ENCODE assay signal across 8 mouse cellular contexts in genomic region chr11:78792055-78792454, GRCm38 (mm10). TPM values are rescaled to one million over a fixed set of nuclear protein-coding genes. Genes with fewer than 3 reads are reported as not detected.
DNase-seq lines count a peak whose midpoint lies in the region; ATAC-seq and TF ChIP-seq lines count a peak whose summit lies in the region.

No protein-coding gene starts in this region.

- no peaks in the 10 kb centered on the region for H3K27me3 ChIP-seq in hindbrain, embryonic 15.5 days
- peaks cover 29% of the 10 kb centered on the region; the same call in 1 of the 2 replicates for H3K27me3 ChIP-seq in hindbrain, embryonic 10.5 days (ENCODE audit: insufficient read depth, poor library complexity, severe bottlenecking)
- no peaks in the 10 kb centered on the region for H3K27me3 ChIP-seq in spleen, adult 2 months (ENCODE audit: control insufficient read depth, insufficient read depth, low read length)
- H3K27me3 ChIP-seq in intestine, postnatal 0 days (replicated peaks; ENCODE audit: control insufficient read depth, insufficient read depth, low read length), result no peaks in the 10 kb centered on the region
- no peaks in the 10 kb centered on the region for H3K27me3 ChIP-seq in splenic B cell, adult 2 months (ENCODE audit: control insufficient read depth, insufficient read depth, low read length, poor library complexity, severe bottlenecking)

- no peaks in the 10 kb centered on the region for H3K36me3 ChIP-seq in hindbrain, embryonic 15.5 days
- no peaks in the 10 kb centered on the region for H3K36me3 ChIP-seq in hindbrain, embryonic 10.5 days
- no peaks in the 10 kb centered on the region for H3K36me3 ChIP-seq in spleen, adult 2 months (ENCODE audit: control insufficient read depth, insufficient read depth, low read length)
- no peaks in the 10 kb centered on the region for H3K36me3 ChIP-seq in intestine, postnatal 0 days (ENCODE audit: control insufficient read depth, insufficient read depth)
- H3K36me3 ChIP-seq in splenic B cell, adult 2 months (ENCODE audit: control insufficient read depth, insufficient read depth, low read length, poor library complexity, severe bottlenecking), result no peaks in the 10 kb centered on the region

- WGBS in hindbrain, embryonic 15.5 days, result 20% methylated on average over 5 of the region's 5 CpGs
- 45% methylated on average over 5 of the region's 5 CpGs for WGBS in hindbrain, embryonic 10.5 days
- 34% methylated on average over 5 of the region's 5 CpGs for WGBS in spleen, adult 2 months
- 69% methylated on average over 5 of the region's 5 CpGs for WGBS in intestine, postnatal 0 days

- 0 out of 2 replicates have a peak overlapping the region, but pooled peaks have one; percentile 5 for H3K9ac ChIP-seq in hindbrain, embryonic 15.5 days
- H3K9ac ChIP-seq in intestine, postnatal 0 days (ENCODE audit: low read depth, low read length), result no peak overlapping the region

- no peaks in the 10 kb centered on the region for H3K9me3 ChIP-seq in hindbrain, embryonic 15.5 days
- no peaks in the 10 kb centered on the region for H3K9me3 ChIP-seq in hindbrain, embryonic 10.5 days
- H3K9me3 ChIP-seq in intestine, postnatal 0 days (ENCODE audit: control insufficient read depth), result no peaks in the 10 kb centered on the region

- peak overlapping the region; percentile 37 for H3K4me2 ChIP-seq in hindbrain, embryonic 15.5 days
- peak overlapping the region; percentile 18; the same call in 1 of the 2 replicates for H3K4me2 ChIP-seq in intestine, postnatal 0 days (replicated peaks; ENCODE audit: low read depth)

- H3K4me1 ChIP-seq in hindbrain, embryonic 15.5 days (replicated peaks), result peaks cover 17% of the 10 kb centered on the region
- peaks cover 29% of the 10 kb centered on the region for H3K4me1 ChIP-seq in hindbrain, embryonic 10.5 days (replicated peaks)
- H3K4me1 ChIP-seq in spleen, adult 2 months (ENCODE audit: control insufficient read depth, insufficient read depth, insufficient read length), result peaks cover 4% of the 10 kb centered on the region; the same call in 1 of the 2 replicates
- no peaks in the 10 kb centered on the region for H3K4me1 ChIP-seq in intestine, postnatal 0 days (replicated peaks; ENCODE audit: control insufficient read depth, insufficient read depth, low read length)

- DNase-seq in hindbrain, embryonic 10.5 days (ENCODE audit: low spot score), result no peak
- DNase-seq in spleen, adult 2 months (ENCODE audit: low read depth in 1 of 2, low spot score in 2 of 2), result no peak
- DNase-seq in spleen, postnatal 10 days (ENCODE audit: low spot score in 2 of 2), result no peak
- DNase-seq in splenic B cell, adult 2 months (ENCODE audit: low read depth, low spot score), result peak; percentile 21
- no peak for DNase-seq in spleen, postnatal 4 days (ENCODE audit: low spot score in 2 of 2)
- no peak for DNase-seq in left cerebral cortex, adult 9 months (ENCODE audit: low spot score in 2 of 2)

- TF ChIP-seq POLR2A in spleen, adult 2 months (IDR thresholded peaks at IDR 0.05; ENCODE audit: low read depth, low read length), result no peak

- no peak; the same call in 1 of the 2 replicates for ATAC-seq in hindbrain, embryonic 15.5 days (ENCODE audit: low FRiP score, low read depth)
- no peak for ATAC-seq in intestine, postnatal 0 days

- TF ChIP-seq CTCF in spleen, adult 2 months (IDR thresholded peaks at IDR 0.05; ENCODE audit: extremely low read depth, insufficient read depth, insufficient read length, insufficient replicate concordance), result no peak
- no peak for TF ChIP-seq CTCF in intestine, postnatal 0 days (IDR thresholded peaks at IDR 0.05; ENCODE audit: low read depth)

- no peak overlapping the region for H3K4me3 ChIP-seq in hindbrain, embryonic 15.5 days
- H3K4me3 ChIP-seq in hindbrain, embryonic 10.5 days, result no peak overlapping the region
- peak overlapping the region; percentile 52 for H3K4me3 ChIP-seq in spleen, adult 2 months (ENCODE audit: extremely low read depth, insufficient read depth, insufficient read length)
- no peak overlapping the region for H3K4me3 ChIP-seq in intestine, postnatal 0 days (ENCODE audit: low read depth, low read length)

- peak overlapping the region; percentile 50; the same call in 1 of the 2 replicates for H3K27ac ChIP-seq in hindbrain, embryonic 15.5 days (replicated peaks)
- no peak overlapping the region; the same call in 1 of the 2 replicates for H3K27ac ChIP-seq in hindbrain, embryonic 10.5 days
- H3K27ac ChIP-seq in spleen, adult 2 months (ENCODE audit: insufficient read depth, low read length), result no peak overlapping the region
- no peak overlapping the region for H3K27ac ChIP-seq in intestine, postnatal 0 days (ENCODE audit: low read depth, low read length)

RNA-seq across cellular contexts. Expression of gene Lyrm9, which starts 34.3 kb away (rescaled TPM):
- polyA plus RNA-seq in hindbrain, embryonic 15.5 days (2015; fragmentation: Nextera tagmentation; extraction: Ambion mirVana), result 34.5 and 39.2 TPM in 2 replicates
- polyA plus RNA-seq in hindbrain, embryonic 10.5 days (2016; fragmentation: Nextera tagmentation; extraction: Ambion mirVana), result 19.8 and 23.9 TPM in 2 replicates
- polyA plus RNA-seq in spleen, adult 2 months (2012; rRNA removed), result 11.4 and 12.1 TPM in 2 replicates
- polyA plus RNA-seq in intestine, postnatal 0 days (2015; fragmentation: Nextera tagmentation; extraction: Ambion mirVana), result 15.6 and 20.4 TPM in 2 replicates

RNA-seq across cellular contexts. Expression of gene Ccnq, which starts 40.5 kb away (rescaled TPM):
- polyA plus RNA-seq in hindbrain, embryonic 15.5 days (2015; fragmentation: Nextera tagmentation; extraction: Ambion mirVana), result 28.0 and 28.4 TPM in 2 replicates
- 36.4 and 37.9 TPM in 2 replicates for polyA plus RNA-seq in hindbrain, embryonic 10.5 days (2016; fragmentation: Nextera tagmentation; extraction: Ambion mirVana)
- 38.0 and 42.1 TPM in 2 replicates for polyA plus RNA-seq in spleen, adult 2 months (2012; rRNA removed)
- 32.0 and 33.4 TPM in 2 replicates for polyA plus RNA-seq in intestine, postnatal 0 days (2015; fragmentation: Nextera tagmentation; extraction: Ambion mirVana)
